Mouse (Mus musculus) spleen, postnatal 4 days (tissue): ENCODE data around the gene Gmppb.
A peak's percentile ranks its signal among the peaks of the same experiment; 100 is the strongest.

Experiments
- DNase-seq, 2 experiments: peaks; one replicate each; pipeline ENCODE4 v3.0.0; 2022; ENCODE audit warnings: low spot score in 2 of 2

The Gmppb gene

DNA sequence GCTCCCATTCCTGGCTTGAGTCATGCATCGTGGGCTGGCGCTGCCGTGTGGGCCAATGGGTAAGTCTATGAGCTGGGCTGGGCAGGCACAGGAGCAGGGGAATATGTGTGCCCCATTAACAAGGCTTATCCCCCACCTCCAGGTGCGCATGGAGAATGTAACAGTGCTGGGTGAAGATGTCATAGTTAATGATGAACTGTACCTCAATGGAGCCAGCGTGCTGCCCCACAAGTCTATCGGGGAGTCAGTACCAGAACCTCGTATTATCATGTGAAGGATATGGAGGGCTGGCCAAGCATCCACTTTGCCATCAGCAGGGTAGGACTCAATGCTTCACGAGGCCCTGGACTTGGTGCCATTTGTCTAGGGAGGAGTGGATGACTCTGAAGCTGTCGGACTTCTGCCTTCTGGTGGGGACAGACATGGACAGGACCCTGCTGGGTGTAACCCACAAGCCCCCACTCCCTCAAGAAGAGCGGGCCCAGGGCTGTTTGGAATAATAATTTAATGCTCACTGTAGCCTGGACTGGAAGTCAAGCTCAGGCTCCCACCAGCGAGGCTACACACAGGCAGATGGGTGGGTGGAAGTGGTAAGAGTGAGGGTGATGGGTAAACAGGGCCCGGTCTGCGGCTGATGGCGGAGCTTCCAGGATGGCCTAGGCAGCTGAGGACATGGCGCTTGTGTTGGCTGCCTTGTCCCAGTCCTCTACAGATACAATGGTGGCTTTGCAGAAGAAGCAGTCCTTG, 2.3 kb downstream of the Gmppb start:
- DNase-seq, result peak in 1 of 2 experiments; percentile 66

DNA sequence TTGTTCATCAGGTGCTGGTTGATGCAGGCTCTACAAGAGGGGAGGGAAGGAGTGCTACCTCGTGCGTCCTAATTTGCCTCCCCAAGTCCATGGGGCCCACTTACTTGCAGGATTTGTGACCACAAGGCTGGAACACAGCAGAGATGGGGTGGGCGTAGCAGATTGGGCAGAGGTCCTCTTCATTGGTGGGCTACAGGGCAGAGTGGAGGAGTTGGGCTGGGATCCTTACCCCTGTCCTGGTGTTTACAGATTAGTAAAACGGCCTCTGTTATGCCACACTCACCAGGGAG, 2.8 kb downstream of the Gmppb start:
- DNase-seq, result no peak

DNA sequence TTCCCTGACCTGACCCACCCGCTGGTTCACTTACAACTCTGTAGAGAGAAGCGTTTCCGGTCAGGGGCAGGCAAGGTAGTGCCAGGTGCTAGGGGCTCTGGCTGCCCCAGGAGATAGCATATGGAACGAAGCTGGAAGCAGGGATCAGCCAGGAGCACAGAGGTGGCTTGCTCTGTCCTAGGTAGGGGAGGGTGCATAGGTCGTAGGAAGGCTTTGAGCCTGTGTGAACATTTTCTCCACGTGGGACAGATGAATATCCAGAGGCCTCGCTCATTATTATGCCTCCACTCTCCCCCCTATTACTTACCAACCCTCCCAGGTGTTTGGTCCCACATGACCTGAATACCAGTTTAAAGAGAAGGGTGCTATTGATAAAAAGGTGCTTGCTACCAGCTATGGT, 3.4 kb downstream of the Gmppb start:
- peak in 1 of 2 experiments; percentile 62 for DNase-seq

DNA sequence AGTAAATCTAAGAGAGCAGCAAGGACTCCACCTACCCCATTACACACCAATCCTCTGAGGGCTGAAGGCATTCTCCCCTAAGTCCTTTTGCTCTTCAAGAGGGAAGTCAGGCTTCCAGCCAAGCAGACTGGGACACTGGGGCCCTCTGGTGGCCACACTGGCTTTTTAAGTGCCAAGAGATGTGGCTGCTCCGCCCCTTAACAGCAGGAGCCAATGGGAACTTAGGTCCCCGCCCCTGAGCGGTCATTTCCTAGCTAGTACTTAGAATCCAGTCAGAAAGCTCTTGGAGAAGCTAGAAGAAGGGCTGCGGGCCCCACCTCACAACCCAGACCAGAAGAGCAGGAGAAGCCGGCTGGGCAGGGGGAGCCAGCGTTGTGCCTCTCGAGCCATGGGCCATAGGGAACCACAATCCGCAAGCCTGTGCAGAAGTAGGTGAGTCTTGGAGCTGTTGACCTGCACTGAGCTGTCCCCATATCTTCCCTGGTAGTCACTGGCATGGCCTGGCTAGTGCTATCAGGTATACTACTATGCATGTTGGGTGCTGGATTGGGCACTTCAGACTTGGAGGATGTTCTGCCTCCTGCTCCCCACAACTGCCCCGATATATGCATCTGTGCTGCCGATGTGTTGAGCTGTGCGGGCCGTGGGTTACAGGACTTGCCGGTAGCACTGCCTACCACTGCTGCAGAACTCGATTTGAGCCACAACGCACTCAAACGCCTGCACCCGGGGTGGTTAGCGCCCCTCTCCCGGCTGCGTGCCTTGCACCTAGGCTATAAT, 4.0 kb downstream of the Gmppb start, which contains the start of gene Amigo3:
TSS of gene Amigo3 (plus strand) at position 275 of the 780 bp plus-strand sequence.
- DNase-seq, result peak; percentile 97 to 99

DNA sequence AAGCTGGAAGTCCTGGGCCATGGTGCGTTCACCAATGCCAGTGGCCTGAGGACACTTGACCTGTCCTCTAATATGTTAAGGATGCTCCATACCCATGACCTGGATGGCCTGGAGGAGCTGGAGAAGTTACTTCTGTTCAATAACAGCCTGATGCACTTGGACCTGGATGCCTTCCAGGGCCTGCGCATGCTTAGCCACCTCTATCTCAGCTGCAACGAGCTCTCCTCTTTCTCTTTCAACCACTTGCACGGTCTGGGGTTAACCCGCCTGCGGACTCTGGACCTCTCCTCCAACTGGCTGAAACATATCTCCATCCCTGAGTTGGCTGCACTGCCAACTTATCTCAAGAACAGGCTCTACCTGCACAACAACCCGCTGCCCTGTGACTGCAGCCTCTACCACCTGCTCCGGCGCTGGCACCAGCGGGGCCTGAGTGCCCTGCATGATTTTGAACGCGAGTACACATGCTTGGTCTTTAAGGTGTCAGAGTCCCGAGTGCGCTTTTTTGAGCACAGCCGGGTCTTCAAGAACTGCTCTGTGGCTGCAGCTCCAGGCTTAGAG, 4.7 kb downstream of the Gmppb start:
- DNase-seq, result peak in 1 of 2 experiments; percentile 61

DNA sequence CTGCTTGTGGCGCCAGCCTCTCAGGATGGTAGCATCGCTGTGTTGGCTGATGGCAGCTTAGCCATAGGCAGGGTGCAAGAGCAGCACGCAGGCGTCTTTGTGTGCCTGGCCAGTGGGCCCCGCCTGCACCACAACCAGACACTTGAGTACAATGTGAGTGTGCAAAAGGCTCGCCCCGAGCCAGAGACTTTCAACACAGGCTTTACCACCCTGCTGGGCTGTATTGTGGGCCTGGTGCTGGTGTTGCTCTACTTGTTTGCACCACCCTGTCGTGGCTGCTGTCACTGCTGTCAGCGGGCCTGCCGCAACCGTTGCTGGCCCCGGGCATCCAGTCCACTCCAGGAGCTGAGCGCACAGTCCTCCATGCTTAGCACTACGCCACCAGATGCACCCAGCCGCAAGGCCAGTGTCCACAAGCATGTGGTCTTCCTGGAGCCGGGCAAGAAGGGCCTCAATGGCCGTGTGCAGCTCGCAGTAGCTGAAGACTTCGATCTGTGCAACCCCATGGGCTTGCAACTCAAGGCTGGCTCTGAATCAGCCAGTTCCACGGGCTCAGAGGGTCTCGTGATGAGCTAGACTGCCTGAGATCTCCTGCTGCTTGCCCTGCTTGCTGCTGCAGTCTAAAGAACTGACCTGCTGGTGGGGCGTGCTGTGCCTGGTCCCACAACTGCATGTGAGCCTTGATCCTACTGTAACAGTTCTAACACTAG, 5.4 kb downstream of the Gmppb start:
- peak in 1 of 2 experiments; percentile 62 for DNase-seq

DNA sequence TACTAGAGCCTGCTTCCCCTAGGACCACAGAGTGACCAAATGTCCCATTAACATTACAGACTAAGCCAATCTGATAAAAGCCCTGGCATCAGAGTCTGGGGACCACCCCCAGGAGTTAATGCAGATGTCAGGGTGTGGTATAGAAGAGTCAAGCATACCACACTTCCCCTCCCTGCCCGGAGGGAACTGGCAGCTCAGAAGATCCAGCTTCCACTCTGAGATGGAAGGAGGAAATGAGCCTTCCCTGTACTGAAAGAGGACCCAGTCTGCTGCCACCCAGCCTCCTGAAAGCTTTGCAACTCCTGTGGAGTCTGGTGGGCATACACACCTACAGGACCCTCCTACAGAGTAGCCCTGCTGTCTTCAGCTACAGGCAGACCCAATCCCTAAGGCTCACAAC, 6.0 kb downstream of the Gmppb start:
- DNase-seq, result peak in 1 of 2 experiments; percentile 53

DNA sequence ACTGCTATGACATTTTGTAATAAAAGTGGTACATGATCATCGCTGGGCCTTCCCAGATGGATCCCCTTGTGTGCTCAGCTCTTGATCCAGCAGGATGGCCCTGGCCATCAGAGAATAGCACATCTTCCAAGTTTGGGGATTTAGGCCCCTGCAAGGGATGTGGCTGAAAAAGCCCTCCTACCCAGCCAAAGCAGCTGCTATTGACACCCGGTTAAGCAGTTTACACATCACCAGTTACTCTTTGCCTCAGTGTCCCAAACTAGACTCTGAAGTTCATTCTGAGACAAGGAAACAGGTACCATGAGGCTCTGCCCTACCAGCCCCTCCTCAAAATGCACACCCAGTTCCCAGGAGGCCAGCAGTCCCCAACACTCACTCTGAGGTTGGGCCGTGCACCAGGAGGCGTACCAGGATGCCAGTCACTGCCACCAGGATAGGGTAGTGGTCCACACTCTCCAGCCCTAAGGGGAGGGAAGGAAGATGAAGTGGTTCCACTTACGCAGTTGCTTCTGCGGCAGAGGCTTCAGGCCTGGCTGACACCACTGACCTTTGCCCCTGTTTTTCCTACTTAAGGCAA, 6.7 kb downstream of the Gmppb start:
- DNase-seq, result peak in 1 of 2 experiments; percentile 58

DNA sequence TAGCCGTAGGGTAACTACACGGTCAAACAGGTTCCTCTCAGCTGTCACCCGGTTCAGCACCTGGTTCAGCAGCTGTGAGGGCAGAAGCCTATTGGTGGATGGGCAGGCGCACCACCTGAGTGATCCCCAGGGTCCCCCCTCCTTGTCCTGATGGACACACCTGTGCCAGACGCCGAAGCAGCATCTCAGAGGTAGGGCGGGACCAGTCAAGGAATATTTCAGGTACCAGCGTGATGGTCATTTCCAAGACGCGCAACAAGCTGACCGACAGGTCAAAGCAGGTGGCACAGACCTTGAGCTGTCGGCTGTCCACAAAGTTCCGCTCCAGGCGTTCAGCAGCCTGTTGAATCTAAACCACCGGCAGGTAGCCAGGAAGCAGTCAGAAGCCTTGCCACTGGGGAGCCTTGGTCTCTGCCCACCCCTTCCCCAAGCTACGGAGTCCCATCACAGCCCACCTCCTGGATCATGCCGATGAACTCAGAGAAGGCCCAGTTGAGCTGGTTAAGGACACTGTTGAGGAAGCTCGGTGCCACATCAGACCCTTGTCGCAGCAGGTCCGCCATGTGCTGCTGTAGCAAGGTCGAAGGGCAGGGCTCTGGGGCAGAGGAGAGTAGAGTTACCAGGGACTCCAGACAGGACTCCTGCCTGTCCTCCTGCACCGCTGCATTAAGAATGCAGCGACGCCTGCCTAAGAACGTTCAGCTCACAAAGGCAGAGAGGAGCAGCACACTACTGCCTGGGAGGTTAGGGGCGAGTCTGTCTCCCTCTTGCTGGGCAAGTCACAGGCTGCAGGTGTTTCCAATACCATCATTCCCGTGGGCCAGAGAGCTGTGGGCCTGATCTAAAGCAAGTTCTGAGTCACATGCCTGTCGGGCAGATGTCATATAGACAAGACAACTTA, 7.6 kb downstream of the Gmppb start:
- DNase-seq, result peak in 1 of 2 experiments; percentile 61

DNA sequence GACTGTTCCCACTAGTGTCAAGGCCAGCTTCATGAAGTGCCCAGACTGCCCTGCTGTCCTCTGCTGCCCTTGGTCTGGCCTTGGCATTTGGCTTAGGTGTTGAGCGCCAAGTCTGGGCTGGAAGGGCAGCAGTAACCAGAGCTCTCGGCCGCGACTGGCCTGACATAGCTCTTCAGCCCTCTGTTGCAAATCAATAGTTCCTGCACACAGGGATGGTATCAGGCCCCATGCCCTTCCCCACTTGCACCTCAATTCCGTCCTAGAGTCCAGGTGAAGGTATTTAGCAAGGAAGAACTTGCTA, 8.2 kb downstream of the Gmppb start:
- no peak for DNase-seq

DNA sequence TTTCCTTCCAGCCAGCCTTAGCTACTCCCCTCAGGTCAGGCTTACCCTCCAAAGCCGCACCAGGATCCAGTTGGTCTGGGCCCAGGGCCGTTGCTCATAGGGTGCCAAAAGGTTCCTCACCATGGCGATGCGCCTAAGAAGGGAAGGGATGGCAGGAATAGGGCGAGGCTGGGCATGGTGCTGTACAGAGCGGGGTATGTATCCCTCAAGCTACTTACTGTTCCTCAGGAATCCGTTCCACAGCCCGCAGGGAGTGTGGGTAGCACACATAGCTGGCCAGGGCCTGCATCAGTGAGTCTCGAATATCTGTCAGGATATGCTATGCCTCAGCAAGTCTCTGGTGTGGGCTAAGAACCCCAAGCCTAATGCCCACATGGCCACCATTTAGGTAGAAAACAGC, 9.2 kb downstream of the Gmppb start:
- DNase-seq, result no peak

DNA sequence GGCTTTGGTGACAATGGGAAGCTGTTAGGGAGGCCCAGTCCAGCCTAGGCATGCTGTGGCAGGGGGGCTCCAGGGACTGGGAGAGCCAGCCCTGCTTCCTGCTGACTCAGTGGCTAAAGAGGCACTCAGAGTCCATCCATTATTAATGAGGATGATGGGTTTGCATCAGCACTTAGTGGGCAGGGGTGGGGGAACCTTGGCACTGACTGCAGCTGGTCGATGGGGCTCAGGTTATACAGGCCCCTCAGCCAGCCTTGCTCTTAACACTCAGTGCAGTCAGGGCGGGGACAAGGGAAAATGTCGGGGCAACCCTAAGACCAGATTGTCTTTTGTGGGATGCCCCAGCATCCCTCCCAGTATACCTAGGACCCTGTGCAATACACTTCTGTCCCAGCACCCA, 13.1 kb downstream of the Gmppb start:
- no peak for DNase-seq

DNA sequence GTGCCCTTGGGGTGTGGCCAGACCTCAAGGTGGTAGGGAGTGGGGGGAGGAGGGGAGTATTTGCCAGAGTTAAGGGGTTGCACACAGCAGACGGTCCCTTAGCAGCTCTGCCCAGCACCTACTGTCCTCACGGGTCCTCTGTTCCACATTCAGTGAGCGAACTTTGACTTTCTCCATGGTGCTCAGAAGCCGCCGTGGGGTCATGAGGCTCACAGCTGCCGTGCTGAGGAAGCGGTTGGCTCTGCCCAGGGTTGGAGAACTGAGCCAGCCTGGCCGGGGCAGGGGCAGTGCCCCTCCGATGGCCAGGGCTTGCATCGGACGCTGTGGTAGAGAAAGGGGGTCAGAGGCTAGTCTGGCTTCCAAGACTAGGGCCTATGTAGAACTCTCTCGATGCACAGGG, 14.3 kb downstream of the Gmppb start:
- no peak for DNase-seq

DNA sequence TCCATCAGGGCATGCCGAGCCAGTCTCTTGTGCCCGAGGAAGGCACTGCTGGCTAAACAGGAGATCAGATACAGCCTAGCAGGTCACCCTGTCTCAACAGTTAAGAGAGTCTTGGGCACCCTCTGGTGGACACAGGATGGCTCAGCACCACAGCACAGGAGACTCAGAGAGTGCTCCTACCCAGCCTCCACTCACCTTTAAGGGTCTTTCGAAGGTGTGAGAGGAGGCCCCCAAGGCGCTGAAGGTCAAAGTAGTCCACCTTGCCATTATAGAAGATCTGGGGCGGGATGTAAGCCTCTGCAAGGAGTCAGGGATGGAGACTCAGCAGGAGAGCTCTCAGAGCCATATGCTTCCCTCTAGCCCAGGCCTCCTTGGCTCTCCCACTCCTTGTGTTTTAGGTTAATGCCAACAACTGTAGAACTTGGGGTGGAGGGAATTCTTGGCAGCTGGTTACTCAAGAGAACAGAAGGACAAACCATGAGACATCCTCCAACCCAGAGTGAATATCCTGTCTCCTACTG, 16.5 kb downstream of the Gmppb start:
- peak in 1 of 2 experiments; percentile 69 for DNase-seq

DNA sequence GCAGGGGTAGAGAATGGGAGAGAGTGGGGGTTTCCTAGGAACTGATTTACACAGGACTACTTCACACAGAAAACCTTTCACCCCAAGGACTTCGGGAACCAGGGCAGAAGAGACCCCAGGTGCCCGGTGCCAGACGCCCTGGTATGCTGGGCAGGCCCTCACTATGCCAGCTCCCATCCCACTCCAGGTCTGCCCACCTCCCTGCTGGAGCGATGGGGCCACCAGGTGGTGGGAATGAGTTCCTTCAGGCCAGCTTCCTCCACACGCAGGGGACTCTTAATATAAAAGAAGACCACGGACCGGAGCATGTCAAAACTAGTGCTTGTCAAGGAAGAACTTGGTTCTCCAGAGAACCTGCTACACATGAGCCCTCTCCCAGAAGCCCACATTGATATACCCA, 18.2 kb downstream of the Gmppb start:
- DNase-seq, result no peak

DNA sequence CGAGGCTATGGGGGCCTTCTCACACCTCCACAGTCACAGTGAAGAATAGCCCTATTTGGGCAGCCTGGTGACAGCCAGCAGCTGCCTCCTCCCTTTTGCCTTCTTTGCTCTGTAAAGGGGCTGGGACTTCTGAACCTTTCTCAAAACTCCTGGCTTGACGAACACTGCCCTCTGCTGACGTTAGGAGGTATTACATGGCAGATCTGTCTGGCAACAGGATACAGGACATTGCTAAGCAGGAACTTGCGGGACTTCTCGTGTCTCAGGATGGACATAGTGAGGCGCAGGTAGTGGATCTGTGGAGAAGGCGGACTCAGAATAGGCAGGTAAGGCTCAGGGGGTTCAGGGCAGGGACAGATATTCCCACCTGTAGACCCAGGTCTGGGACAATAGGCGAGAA, 18.9 kb downstream of the Gmppb start:
- DNase-seq, result peak; percentile 85 to 94

DNA sequence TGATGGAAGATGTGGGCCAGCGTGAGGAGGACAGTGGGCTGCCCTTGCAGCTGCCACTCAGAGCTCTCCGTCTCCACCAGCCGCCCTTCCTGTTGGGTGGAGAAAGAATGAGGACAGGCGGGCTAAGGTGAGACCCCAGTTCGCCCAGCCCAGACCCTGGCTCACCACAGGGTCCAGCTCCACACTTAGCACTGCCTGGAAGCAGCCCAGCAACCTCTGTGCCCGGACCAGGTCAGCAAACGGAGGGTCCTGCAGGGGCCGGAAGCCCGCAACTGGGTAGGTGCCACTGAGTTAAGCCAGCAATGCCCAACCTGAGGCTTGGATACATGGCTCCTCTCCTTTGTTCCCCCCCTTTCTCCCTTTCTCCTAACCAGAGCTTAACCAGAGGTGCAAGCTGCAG, 20.0 kb downstream of the Gmppb start:
- DNase-seq, result no peak

DNA sequence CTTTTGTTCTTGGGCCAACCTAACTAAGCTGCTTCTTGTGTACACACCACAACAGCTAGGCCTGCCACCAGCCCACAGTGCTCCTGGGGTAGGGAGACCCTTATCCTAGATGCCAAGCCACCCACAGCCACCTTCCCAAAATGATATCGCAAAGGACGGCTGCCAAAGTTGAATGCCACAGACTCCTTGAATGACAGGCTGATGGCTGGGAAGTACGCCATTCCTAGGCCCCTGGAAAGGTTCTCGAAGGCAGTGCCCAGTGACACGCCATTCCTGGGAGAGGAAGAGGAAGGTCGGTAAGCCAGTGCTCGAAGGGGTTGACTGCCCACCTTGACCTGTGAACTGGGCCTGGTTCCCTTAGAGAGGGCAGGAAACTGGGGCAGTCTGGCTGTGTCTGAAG, 20.5 kb downstream of the Gmppb start:
- DNase-seq, result no peak

DNA sequence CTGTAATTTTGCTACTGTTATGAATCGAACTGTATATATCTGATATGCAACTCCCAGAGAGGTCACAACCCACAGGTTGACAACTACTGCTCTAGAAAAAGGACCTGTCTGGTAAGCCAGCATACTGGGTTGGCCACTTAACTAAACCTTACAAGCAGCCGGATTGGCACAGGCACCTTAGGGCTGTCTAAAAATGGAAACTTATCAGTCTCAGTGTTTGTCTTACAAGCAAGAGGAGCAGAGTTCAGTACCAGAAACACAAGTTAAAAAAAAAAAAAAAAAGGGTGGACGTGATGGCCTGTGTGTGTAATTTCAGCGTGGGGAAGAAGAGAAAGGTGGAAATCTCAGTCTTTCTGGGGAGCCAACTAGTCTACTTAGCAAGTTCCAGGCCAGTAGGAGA, 22.8 kb downstream of the Gmppb start:
- DNase-seq, result no peak

DNA sequence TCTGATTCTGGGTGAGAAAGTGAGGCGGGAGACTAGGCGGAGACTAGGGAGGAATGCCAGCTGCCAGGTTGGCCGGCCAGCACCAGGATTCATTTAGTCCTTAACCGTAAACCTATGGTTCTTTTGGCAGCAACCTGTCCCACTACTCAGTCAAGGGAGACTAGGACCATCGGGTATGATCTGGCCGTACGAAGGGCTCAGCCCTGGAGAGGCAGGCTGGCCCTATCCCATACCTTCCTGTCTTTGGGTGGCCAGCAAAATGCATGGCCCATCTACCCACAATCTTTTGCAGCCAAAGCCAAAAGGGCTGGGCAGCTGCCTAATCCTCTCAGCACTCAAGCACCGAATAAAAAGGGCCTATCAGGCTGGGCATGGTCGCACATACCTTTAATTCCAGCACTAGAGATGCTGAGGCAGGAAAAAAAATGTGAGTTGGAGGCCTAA, 23.5 kb downstream of the Gmppb start:
- no peak for DNase-seq
